Mouse (Mus musculus): ENCODE data around the gene Atrip.

DNA sequence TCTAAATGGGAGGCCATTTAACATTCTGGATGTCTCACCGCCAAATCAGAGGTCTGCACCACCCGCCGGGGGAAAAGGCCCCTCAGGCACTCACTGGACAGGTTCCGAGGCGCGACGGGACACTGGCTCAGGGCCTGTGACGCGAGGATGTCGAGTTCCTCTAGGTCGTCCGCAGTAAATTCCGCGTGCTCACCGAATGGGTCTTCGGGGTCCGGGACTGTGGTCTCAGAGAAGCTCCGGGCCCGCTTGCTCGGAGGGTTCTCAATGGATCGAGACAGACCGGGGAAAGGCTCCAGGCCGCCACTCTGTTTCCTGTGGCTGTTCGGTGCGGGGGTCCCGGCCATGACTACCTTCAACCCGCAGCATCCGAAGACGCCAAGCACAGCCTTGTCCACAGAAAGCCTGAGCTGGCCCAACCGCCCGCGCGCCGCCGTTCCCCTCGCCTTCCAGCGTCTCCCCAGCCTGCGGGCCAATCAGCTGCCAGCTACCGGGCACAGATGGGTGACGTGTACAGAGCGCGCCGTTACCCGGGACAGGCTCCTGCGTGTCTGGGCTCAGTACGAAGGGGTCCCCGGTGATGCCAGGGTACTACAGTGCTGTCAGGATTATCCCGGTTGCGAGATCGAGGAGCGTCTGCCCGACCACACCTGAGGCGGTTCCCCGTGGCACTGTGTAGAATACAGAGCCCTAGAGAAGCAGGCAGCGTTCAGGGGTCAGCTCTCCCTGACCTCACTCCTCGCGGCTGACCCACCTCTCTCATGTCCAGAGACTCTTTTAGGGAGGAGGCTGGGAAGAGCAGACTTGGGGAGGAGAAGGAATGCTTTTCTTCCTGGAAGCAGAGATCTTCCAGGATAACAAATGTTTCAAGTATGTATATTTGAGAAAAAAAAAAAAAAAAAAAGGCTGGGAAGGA, at the start of gene Atrip:
- peak; percentile 96 for TF ChIP-seq POLR2A (IDR thresholded peaks at IDR 0.05; ENCODE audit: borderline replicate concordance, insufficient read depth, low read length)
- TF ChIP-seq CTCF (IDR thresholded peaks at IDR 0.05; ENCODE audit: borderline replicate concordance, insufficient read depth, low read depth, low read length): no peak

Data from cerebellum, adult 2 months (tissue).